Mouse (Mus musculus): Measurements from ENCODE around the gene Arl1.
"Not testable (repeated sequence)": the region's sequence is repeated elsewhere in the genome, so short reads cannot be mapped to it uniquely, and the experiment has no call there.

Arl1 gene

GRCm38 (mm10) chr10:88765431-88766142 is 34.9 kb downstream of the Arl1 start:
- no peak for DNase-seq

DNA sequence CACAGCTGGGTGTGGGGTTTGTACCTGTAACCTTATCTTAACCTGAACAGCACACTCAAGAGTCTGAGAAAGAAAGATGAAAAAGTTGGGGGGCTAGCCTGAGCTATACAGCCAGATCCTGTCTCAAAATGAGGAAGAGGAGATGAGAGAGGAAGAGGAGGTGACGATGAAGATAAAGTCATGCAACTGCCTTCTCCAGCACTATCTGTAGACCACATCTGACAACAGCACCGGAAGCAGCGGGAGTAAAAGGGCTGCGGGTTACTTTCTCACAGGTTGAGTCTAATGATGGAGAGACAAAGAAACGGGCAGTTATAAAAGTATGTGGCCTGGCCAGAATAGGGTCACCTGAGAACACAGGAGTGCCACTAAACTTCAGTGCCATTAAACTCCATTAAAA is 38.3 kb downstream of the Arl1 start:
- no peak for DNase-seq

GRCm38 (mm10) chr10:88769676-88770075 is 39.0 kb downstream of the Arl1 start:
- DNase-seq = no peak

DNA sequence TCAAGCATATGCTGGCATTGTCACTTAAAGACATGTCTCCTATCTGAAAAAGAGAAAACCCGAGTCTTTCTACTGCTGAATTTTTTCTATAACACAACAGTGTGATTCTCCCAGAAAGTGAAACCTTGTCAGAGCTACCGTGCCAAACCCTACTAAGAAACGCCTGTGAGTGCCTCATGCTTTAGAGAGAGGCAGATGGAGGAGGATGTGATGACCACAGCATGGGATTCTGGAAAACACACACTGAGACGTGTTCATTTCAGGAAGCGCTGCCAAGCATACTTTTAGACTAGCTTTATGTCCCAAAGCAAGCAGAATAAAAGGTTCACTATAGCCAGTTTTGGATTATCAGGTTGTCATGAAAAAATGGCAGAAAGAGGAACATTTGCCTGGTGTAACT is 42.3 kb downstream of the Arl1 start:
- DNase-seq = peak in 1 of 2 experiments; percentile 17

DNA sequence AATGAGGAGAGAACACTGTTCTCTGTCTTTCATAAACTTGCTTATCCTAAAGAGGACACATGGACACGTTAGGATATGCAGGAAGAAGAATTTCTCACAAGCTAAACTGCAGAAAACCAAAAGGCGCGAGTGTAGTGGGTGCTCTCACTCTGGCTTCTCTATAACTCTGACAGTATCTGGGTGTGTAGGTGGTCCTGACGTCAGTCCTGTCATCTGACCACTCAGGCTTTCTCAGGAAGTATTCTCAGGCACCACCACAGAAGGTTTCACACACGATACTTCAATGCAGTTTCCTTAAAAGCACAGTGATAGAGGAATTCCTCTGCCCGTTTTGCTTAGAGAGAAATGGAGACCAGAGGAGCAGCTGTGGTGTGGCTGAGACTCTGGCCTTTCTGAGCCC is 45.5 kb downstream of the Arl1 start:
- DNase-seq = no peak

- no peak for DNase-seq
Measured at GRCm38 (mm10) chr10:88780716-88781115, 50.1 kb downstream of the Arl1 start.

GRCm38 (mm10) chr10:88783135-88783534 is 52.5 kb downstream of the Arl1 start:
- not testable (repeated sequence) for DNase-seq

- no peak for DNase-seq
Measured at GRCm38 (mm10) chr10:88783941-88784340, 53.3 kb downstream of the Arl1 start.

DNA sequence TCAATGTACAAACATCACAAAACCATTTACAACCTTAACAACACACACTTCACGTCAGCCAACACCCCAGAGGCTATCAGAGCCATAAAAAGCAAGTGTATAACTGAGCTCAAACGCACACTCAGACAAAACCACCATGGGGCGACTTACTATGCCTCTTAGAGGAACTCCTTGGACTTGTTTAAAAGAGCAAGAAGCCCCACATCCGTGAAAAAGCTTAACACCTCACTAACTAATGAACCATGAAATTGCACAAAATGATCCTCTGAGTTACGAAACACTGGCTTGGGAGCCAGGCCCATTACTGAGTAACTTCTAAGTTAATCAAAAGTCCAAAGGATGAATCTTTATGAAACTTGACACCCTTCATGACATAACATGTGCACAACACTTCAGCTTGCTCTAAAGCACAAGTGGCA is 53.9 kb downstream of the Arl1 start:
- no peak for DNase-seq

GRCm38 (mm10) chr10:88793671-88794070 is 63.0 kb downstream of the Arl1 start:
- no peak for DNase-seq
